Mouse (Mus musculus) megakaryocyte, embryonic 14.5 days (primary cell): ENCODE measurements around the gene Med19.

Experiments used
- FLI1 ChIP-seq: IDR thresholded peaks from 2 replicates; pipeline ENCODE4 v1.6.1; 2012; ENCODE audit warnings: low read length, inconsistent platforms, mixed read lengths
- GATA1 ChIP-seq: IDR thresholded peaks from 3 replicates; pipeline ENCODE4 v1.6.1; 2012; ENCODE audit warnings: mixed read lengths, low read length, inconsistent platforms, borderline replicate concordance

- TF ChIP-seq GATA1 (no peak), FLI1 (no peak)
Observed at GRCm38 (mm10) chr2:84670569-84670933, 7.7 kb upstream of the Med19 start, which contains the start of gene Selenoh.
